Mouse (Mus musculus): ENCODE data around the gene Retreg3. TPM values are rescaled to one million over a fixed set of nuclear protein-coding genes. Genes with fewer than 3 reads are reported as not detected.

Retreg3 gene
- polyA plus RNA-seq, 1 experiment from 2014 or later = 13.1 TPM

- Histone ChIP-seq H3K9me3 (ENCODE audit: control insufficient read depth, low read length) (no peaks in the 10 kb centered on the region), H3K27me3 (ENCODE audit: control insufficient read depth, insufficient read depth, low read length) (peaks cover 38% of the 10 kb centered on the region), H3K9ac (replicated peaks; ENCODE audit: low read length) (peak within 1 kb of the TSS; percentile 84), H3K27ac (replicated peaks; ENCODE audit: low read depth, low read length) (peak within 1 kb of the TSS; percentile 89), H3K4me2 (ENCODE audit: low read length) (peak within 1 kb of the TSS; percentile 100), H3K4me1 (ENCODE audit: control insufficient read depth, insufficient read depth, low read length) (peaks cover 25% of the 10 kb centered on the region), H3K4me3 (replicated peaks; ENCODE audit: low read depth, low read length) (peak within 1 kb of the TSS; percentile 68), H3K36me3 (ENCODE audit: control insufficient read depth, insufficient read depth, low read length) (peaks cover 10% of the 10 kb centered on the region; the same call in 1 of the 2 replicates)
- DNase-seq (peak; percentile 94), ATAC-seq (ENCODE audit: low FRiP score, low TSS enrichment) (peak; percentile 86)
- WGBS = under 1% methylated on average over 51 of the region's 51 CpGs
Observed at GRCm38 (mm10) chr11:101082208-101083082, 37.2 kb downstream of the Retreg3 start, which contains the start of gene Coasy. Gene Coasy (plus strand): TSS chr11:101082565.

- peak overlapping the region; percentile 84 for H3K9ac ChIP-seq (replicated peaks; ENCODE audit: low read length)
- no peaks in the 10 kb centered on the region for H3K9me3 ChIP-seq (ENCODE audit: control insufficient read depth, low read length)
- peaks cover 39% of the 10 kb centered on the region for H3K27me3 ChIP-seq (ENCODE audit: control insufficient read depth, insufficient read depth, low read length)
- H3K4me3 ChIP-seq (replicated peaks; ENCODE audit: low read depth, low read length) = peak overlapping the region; percentile 68
- ATAC-seq (ENCODE audit: low FRiP score, low TSS enrichment) (no peak), DNase-seq (no peak)
- peaks cover 10% of the 10 kb centered on the region; the same call in 1 of the 2 replicates for H3K36me3 ChIP-seq (ENCODE audit: control insufficient read depth, insufficient read depth, low read length)
- peak overlapping the region; percentile 100 for H3K4me2 ChIP-seq (ENCODE audit: low read length)
- peak overlapping the region; percentile 89 for H3K27ac ChIP-seq (replicated peaks; ENCODE audit: low read depth, low read length)
- 7% methylated on average over 10 of the region's 10 CpGs for WGBS
- peaks cover 23% of the 10 kb centered on the region for H3K4me1 ChIP-seq (ENCODE audit: control insufficient read depth, insufficient read depth, low read length)
Observed at GRCm38 (mm10) chr11:101081659-101082058, 38.0 kb downstream of the Retreg3 start.

- H3K36me3 ChIP-seq (ENCODE audit: control insufficient read depth, insufficient read depth, low read length) = peaks cover 6% of the 10 kb centered on the region; the same call in 1 of the 2 replicates
- WGBS = 58% methylated on average over 5 of the region's 5 CpGs
- peaks cover 39% of the 10 kb centered on the region for H3K27me3 ChIP-seq (ENCODE audit: control insufficient read depth, insufficient read depth, low read length)
- no peaks in the 10 kb centered on the region for H3K9me3 ChIP-seq (ENCODE audit: control insufficient read depth, low read length)
- H3K4me3 ChIP-seq (replicated peaks; ENCODE audit: low read depth, low read length) = no peak overlapping the region
- no peak overlapping the region for H3K27ac ChIP-seq (replicated peaks; ENCODE audit: low read depth, low read length)
- no peak overlapping the region for H3K9ac ChIP-seq (replicated peaks; ENCODE audit: low read length)
- H3K4me1 ChIP-seq (ENCODE audit: control insufficient read depth, insufficient read depth, low read length) = peaks cover 14% of the 10 kb centered on the region
- DNase-seq = no peak
- H3K4me2 ChIP-seq (ENCODE audit: low read length) = no peak overlapping the region
- ATAC-seq (ENCODE audit: low FRiP score, low TSS enrichment) = no peak
Observed at GRCm38 (mm10) chr11:101080421-101080820, 39.3 kb downstream of the Retreg3 start.

GRCm38 (mm10) chr11:101079746-101080145 is 39.9 kb downstream of the Retreg3 start:
- H3K9ac ChIP-seq (replicated peaks; ENCODE audit: low read length) = no peak overlapping the region
- H3K27ac ChIP-seq (replicated peaks; ENCODE audit: low read depth, low read length) = no peak overlapping the region
- H3K4me3 ChIP-seq (replicated peaks; ENCODE audit: low read depth, low read length) = no peak overlapping the region
- H3K4me1 ChIP-seq (ENCODE audit: control insufficient read depth, insufficient read depth, low read length) = peaks cover 14% of the 10 kb centered on the region
- peaks cover 2% of the 10 kb centered on the region; the same call in 1 of the 2 replicates for H3K36me3 ChIP-seq (ENCODE audit: control insufficient read depth, insufficient read depth, low read length)
- ATAC-seq (ENCODE audit: low FRiP score, low TSS enrichment) = no peak
- no peak overlapping the region for H3K4me2 ChIP-seq (ENCODE audit: low read length)
- 4% methylated on average over 27 of the region's 27 CpGs for WGBS
- DNase-seq = no peak
- no peaks in the 10 kb centered on the region for H3K9me3 ChIP-seq (ENCODE audit: control insufficient read depth, low read length)
- peaks cover 39% of the 10 kb centered on the region for H3K27me3 ChIP-seq (ENCODE audit: control insufficient read depth, insufficient read depth, low read length)

GRCm38 (mm10) chr11:101078121-101078520 is 41.6 kb downstream of the Retreg3 start, which contains the start of gene Hsd17b1:
Gene Hsd17b1 (plus strand): TSS chr11:101078411.
- Histone ChIP-seq H3K9me3 (ENCODE audit: control insufficient read depth, low read length) (no peaks in the 10 kb centered on the region), H3K27me3 (ENCODE audit: control insufficient read depth, insufficient read depth, low read length) (peaks cover 39% of the 10 kb centered on the region), H3K9ac (replicated peaks; ENCODE audit: low read length) (no peak within 1 kb of the TSS), H3K4me1 (ENCODE audit: control insufficient read depth, insufficient read depth, low read length) (peaks cover 10% of the 10 kb centered on the region), H3K4me2 (ENCODE audit: low read length) (no peak within 1 kb of the TSS), H3K4me3 (replicated peaks; ENCODE audit: low read depth, low read length) (no peak within 1 kb of the TSS), H3K36me3 (ENCODE audit: control insufficient read depth, insufficient read depth, low read length) (no peaks in the 10 kb centered on the region), H3K27ac (replicated peaks; ENCODE audit: low read depth, low read length) (no peak within 1 kb of the TSS)
- ATAC-seq (ENCODE audit: low FRiP score, low TSS enrichment) = no peak
- 64% methylated on average over 9 of the region's 9 CpGs for WGBS
- DNase-seq = no peak

- H3K36me3 ChIP-seq (ENCODE audit: control insufficient read depth, insufficient read depth, low read length) = no peaks in the 10 kb centered on the region
- H3K9ac ChIP-seq (replicated peaks; ENCODE audit: low read length) = no peak overlapping the region
- DNase-seq = no peak
- H3K27me3 ChIP-seq (ENCODE audit: control insufficient read depth, insufficient read depth, low read length) = no peaks in the 10 kb centered on the region
- no peak overlapping the region for H3K4me2 ChIP-seq (ENCODE audit: low read length)
- no peak overlapping the region for H3K27ac ChIP-seq (replicated peaks; ENCODE audit: low read depth, low read length)
- no peak overlapping the region for H3K4me3 ChIP-seq (replicated peaks; ENCODE audit: low read depth, low read length)
- H3K9me3 ChIP-seq (ENCODE audit: control insufficient read depth, low read length) = no peaks in the 10 kb centered on the region
- no peak for ATAC-seq (ENCODE audit: low FRiP score, low TSS enrichment)
- peaks cover 6% of the 10 kb centered on the region; the same call in 1 of the 2 replicates for H3K4me1 ChIP-seq (ENCODE audit: control insufficient read depth, insufficient read depth, low read length)
- WGBS = 67% methylated on average over 14 of the region's 14 CpGs
Observed at GRCm38 (mm10) chr11:101071810-101072428, 47.8 kb downstream of the Retreg3 start.

- H3K9me3 ChIP-seq (ENCODE audit: control insufficient read depth, low read length) = no peaks in the 10 kb centered on the region
- H3K4me3 ChIP-seq (replicated peaks; ENCODE audit: low read depth, low read length) = peak overlapping the region; percentile 79; the same call in 1 of the 2 replicates
- 75% methylated on average over 6 of the region's 6 CpGs for WGBS
- no peaks in the 10 kb centered on the region for H3K27me3 ChIP-seq (ENCODE audit: control insufficient read depth, insufficient read depth, low read length)
- H3K4me2 ChIP-seq (ENCODE audit: low read length) = peak overlapping the region; percentile 95
- H3K4me1 ChIP-seq (ENCODE audit: control insufficient read depth, insufficient read depth, low read length) = peaks cover 6% of the 10 kb centered on the region; the same call in 1 of the 2 replicates
- no peak overlapping the region for H3K9ac ChIP-seq (replicated peaks; ENCODE audit: low read length)
- no peak for DNase-seq
- ATAC-seq (ENCODE audit: low FRiP score, low TSS enrichment) = no peak
- no peaks in the 10 kb centered on the region for H3K36me3 ChIP-seq (ENCODE audit: control insufficient read depth, insufficient read depth, low read length)
- no peak overlapping the region for H3K27ac ChIP-seq (replicated peaks; ENCODE audit: low read depth, low read length)
Observed at GRCm38 (mm10) chr11:101070987-101071386, 48.7 kb downstream of the Retreg3 start.

GRCm38 (mm10) chr11:101070189-101070527 is 49.5 kb downstream of the Retreg3 start:
- H3K9me3 ChIP-seq (ENCODE audit: control insufficient read depth, low read length) = no peaks in the 10 kb centered on the region
- H3K27me3 ChIP-seq (ENCODE audit: control insufficient read depth, insufficient read depth, low read length) = no peaks in the 10 kb centered on the region
- no peak for DNase-seq
- peak overlapping the region; percentile 89 for H3K9ac ChIP-seq (replicated peaks; ENCODE audit: low read length)
- peak overlapping the region; percentile 79 for H3K27ac ChIP-seq (replicated peaks; ENCODE audit: low read depth, low read length)
- peak overlapping the region; percentile 95 for H3K4me2 ChIP-seq (ENCODE audit: low read length)
- no peaks in the 10 kb centered on the region for H3K36me3 ChIP-seq (ENCODE audit: control insufficient read depth, insufficient read depth, low read length)
- under 1% methylated on average over 36 of the region's 36 CpGs for WGBS
- peak overlapping the region; percentile 79 for H3K4me3 ChIP-seq (replicated peaks; ENCODE audit: low read depth, low read length)
- peak; percentile 64; the same call in 1 of the 2 replicates for ATAC-seq (ENCODE audit: low FRiP score, low TSS enrichment)
- peaks cover 6% of the 10 kb centered on the region; the same call in 1 of the 2 replicates for H3K4me1 ChIP-seq (ENCODE audit: control insufficient read depth, insufficient read depth, low read length)
